Mouse (Mus musculus) CD4-positive, CD25-positive, alpha-beta regulatory T cell (primary cell): ENCODE results near the gene Fermt3. TPM values are rescaled to one million over a fixed set of nuclear protein-coding genes. Genes with fewer than 3 reads are reported as not detected.

ENCODE experiments used
- polyA plus RNA-seq: library from polyadenylated mRNA; unstranded; fragments of 100-300 nt; shearing (Covaris generic); gene quantifications from one replicate; pipeline ENCODE4 v1.2.1, GENCODE M21; 2017

Fermt3 gene
- polyA plus RNA-seq = 376 TPM

DNA sequence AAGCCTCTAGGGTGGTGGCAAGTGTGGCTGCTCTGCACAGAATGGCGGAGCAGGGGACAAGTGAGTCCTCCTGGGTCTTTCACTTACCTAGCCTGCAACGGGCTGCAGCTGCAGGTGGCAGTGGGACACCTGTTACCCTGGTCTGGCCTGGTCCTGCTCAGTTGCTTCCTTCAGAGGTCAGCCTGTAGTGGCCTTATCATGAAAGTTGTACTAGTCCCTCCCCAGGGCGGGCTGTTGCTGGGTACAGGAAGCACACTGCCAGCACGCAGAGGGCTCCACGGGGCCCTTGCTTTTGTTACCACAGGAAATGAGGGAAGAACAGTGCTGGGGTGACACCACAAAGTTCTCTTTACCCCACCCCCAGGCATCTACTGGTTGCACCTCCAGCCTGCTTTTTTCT is at the start of gene Fermt3:
Fermt3 (minus strand) TSS at position 279 of the 400 bp plus-strand sequence.

GRCm38 (mm10) chr19:7056248-7057087 is 37.2 kb upstream of the Fermt3 start, which contains the start of gene Macrod1:
Gene Macrod1, plus strand, starts transcription at chr19:7056810.

DNA sequence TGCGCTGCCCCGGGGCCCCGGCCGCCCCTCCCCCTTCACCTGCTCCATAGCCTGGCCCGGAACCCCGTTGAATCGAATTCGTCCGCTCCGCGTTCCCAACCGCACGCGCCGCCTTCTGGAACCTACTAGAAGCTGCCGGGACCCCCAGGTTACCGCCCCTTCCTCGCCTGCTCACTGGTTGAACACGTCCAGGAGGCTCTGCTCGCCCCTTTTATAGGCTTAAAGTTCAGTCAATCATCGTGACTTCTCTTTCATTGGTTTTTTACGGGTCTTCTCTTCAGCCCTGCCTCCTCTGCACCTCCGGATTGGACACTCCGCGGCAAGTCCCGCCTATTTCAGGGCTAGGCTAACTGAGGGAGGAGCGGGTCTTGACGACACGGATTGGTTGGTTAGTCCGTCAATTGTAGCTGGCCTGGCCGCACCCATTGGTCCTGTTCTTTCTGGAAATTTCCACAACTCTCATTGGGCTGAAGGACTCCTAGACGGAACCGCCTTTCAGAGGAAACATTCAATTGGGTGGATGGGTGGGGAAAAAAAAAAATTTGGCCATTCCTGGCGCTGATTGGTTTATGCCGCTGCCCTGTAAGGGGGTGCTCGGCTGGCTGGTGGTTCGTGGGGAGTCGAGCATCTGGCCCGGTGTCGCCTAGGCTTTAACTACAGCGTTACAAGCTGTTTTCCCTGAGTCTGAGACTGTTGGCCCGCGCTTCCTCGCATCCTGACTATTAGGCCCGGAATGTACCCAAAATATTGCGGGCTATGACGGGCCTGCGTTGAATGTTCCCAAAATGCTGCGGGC is 20.8 kb upstream of the Fermt3 start, which contains the start of gene Stip1:
Stip1 (minus strand) TSS at position 127 of the 796 bp plus-strand sequence.

GRCm38 (mm10) chr19:6996006-6996405 is 23.3 kb downstream of the Fermt3 start, which contains the start of the genes Nudt22 and Trpt1:
Gene Nudt22, minus strand, starts transcription at chr19:6996117.
Gene Trpt1, plus strand, starts transcription at chr19:6996131.

GRCm38 (mm10) chr19:6992011-6992858 is 27.0 kb downstream of the Fermt3 start, which contains the start of gene Dnajc4:
Gene Dnajc4, minus strand, starts transcription at chr19:6992572.

DNA sequence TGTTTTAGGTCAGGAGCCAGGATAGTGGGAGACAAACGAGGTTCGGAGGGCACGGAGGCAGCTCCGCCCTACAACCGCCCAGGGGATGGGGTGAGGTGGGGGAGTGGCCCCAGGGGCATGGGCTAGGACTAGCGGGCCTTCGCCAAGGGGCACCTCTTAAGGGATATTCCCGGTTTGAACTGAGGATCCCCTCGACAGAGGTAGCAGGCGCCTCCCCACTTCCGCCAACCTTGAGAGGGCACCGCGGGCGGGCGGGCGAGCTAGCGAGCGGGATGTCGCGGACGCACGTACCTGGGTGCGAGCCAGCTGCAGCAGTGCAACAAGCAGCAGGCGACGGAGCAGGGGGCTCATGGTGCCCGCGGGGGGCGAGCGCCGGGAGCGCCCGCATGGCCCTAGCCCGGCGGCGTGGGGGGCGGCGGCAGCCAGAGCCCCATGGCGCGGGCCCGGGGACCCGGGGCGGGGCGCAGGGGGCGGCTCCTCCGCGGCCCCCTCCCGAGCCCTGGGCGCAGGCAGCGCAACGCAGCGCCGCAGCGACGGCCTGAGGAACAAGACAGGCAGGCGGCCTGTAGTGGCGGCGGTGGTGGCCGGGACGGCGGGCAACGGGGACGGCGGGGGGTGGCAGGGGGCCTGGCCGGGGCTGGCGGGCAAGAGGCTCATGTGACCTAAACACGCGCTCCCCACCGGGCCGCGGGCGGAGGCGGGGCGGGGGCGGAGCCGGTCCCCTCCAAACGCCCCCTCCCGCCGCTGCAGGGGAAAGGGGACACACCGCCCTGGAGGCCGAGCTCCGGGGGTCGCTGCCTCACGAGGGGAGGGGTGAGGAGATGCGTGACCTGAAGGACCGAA is 32.0 kb downstream of the Fermt3 start, which contains the start of gene Vegfb:
Vegfb (minus strand) TSS at position 591 of the 843 bp plus-strand sequence.

GRCm38 (mm10) chr19:6980381-6981093 is 38.7 kb downstream of the Fermt3 start, which contains the start of gene Fkbp2:
Gene Fkbp2, minus strand, starts transcription at chr19:6980501.

DNA sequence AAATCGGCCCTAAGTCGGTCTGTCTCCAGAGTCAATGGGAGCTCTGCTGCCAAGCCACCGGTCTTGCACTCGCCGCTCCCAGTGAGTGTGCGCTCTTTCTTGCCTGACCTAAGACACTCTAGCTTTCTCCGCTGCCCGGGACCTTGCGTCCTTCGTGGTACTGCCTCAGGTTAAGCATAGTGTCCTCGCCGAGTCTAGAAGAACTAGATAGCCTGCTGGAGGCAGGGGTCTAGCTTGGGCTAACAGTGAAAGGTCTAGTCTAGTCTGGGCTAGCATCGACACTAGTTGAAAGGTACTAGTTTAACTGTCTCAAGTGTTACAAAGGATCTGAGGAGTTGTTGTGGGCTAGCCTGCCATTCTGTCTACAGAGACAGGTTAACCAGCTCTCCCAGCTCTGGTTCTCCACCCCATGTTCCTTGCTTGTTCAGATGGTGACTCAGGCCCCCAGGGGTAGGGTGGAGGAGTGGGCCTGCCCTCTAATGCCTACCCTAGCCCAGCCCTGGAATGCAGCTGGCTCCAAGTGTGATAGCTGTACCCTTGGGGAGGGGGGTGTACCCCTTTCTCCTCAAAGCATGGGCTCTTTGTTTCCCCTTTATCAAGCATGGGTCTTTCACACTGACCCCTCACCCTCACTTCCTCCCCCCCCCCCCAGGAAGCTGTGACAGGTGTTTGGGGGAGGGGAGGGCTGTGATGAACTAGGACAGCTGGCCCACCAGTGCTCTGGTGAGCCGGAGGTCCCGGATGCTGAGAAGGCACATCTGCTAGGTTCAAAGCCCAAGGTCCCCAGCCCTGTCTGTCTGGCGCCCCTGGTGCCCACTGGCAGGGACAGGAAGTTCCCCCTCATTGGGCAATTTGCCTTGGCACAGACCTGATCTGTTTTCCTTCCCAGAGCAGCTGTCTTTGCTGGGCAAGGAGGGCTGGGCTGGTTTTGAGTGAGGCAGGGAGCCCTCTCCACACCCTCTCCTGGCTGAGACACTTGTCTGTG is 43.4 kb downstream of the Fermt3 start, which contains the start of gene Plcb3:
Plcb3 (minus strand) TSS at position 934 of the 985 bp plus-strand sequence.

DNA sequence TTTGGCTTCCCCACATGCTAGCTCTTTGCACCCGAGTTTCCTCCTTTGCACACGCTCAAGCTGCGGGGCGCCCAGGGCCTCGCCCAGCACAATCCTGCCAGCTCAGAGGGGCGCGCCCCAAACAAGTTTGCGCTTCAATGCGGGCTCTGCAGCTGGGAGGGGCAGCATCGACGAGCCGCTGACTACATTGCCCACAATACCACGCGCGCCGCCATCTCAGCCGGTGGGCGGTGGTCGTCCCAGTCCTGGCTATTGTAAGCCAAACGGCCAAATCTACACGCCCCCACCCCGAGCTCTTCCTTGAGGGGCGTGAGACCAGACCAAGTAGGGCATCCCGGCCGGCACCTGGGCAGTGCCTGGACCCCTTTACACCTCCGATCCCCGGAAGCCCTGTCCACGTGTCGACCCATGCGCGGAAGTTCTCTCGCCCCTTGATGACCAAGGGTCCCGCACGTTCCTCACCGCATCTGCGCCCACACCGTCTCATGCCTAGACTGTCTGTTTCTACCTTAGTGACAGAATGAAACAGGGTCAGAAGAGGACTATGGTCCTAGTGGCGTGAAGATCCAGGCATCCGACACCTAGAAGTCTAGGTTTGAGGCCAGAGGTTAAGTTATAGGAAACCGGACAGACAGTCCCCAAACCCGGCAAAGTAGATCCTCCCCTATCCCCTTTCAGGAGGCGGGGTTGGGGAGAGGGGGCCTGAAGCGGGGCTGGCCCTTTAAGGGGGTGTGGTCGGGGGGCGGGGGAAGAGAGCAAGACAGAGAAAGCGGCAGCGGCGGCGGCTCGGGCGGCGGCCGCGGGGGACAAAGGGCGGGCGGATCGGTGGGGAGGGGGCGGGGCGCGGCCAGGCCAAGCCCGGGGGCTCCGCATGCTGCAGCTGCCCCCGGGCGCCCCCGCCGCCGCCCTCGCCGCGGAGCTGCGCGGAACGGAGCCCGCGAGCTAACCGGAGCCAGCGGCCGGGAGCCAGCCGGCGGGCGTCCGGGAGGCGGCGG is 44.8 kb downstream of the Fermt3 start, which contains the start of gene Ppp1r14b:
Ppp1r14b (plus strand) TSS at position 758 of the 995 bp plus-strand sequence.

Other genes starting within 250 kb of the Fermt3 start
- gene Rps6ka4, start 178.8 kb downstream of the Fermt3 start, polyA plus RNA-seq = 45.6 TPM
- 46.8 TPM for gene Ccdc88b, start 161.3 kb downstream of the Fermt3 start, polyA plus RNA-seq
- 169 TPM for gene Trmt112, start 109.8 kb downstream of the Fermt3 start, polyA plus RNA-seq
- 240 TPM for gene Prdx5, start 109.4 kb downstream of the Fermt3 start, polyA plus RNA-seq
- 24.5 TPM for gene Esrra, start 97.7 kb downstream of the Fermt3 start, polyA plus RNA-seq
- gene Catsperz, start 94.1 kb downstream of the Fermt3 start, polyA plus RNA-seq = not detected
- gene Kcnk4, start 85.0 kb downstream of the Fermt3 start, polyA plus RNA-seq = 0.26 TPM
- 31.7 TPM for gene Bad, start 77.6 kb downstream of the Fermt3 start, polyA plus RNA-seq
- 15.2 TPM for gene Gpr137, start 77.0 kb downstream of the Fermt3 start, polyA plus RNA-seq
- gene Ppp1r14b, start 44.5 kb downstream of the Fermt3 start, polyA plus RNA-seq = 185 TPM
- 30.8 TPM for gene Plcb3, start 43.0 kb downstream of the Fermt3 start, polyA plus RNA-seq
- 40.8 TPM for gene Fkbp2, start 39.0 kb downstream of the Fermt3 start, polyA plus RNA-seq
- gene Vegfb, start 31.8 kb downstream of the Fermt3 start, polyA plus RNA-seq = 9.3 TPM
- 57.7 TPM for gene Dnajc4, start 26.9 kb downstream of the Fermt3 start, polyA plus RNA-seq
- 25.7 TPM for gene Nudt22, start 23.4 kb downstream of the Fermt3 start, polyA plus RNA-seq
- 5.3 TPM for gene Trpt1, start 23.3 kb downstream of the Fermt3 start, polyA plus RNA-seq
- 163 TPM for gene Stip1, start 20.5 kb upstream of the Fermt3 start, polyA plus RNA-seq
- gene Macrod1, start 37.3 kb upstream of the Fermt3 start, polyA plus RNA-seq = 26.0 TPM
- 0.04 TPM for gene Flrt1, start 86.3 kb upstream of the Fermt3 start, polyA plus RNA-seq
- gene Otub1, start 186.8 kb upstream of the Fermt3 start, polyA plus RNA-seq = 70.4 TPM
- 389 TPM for gene Cox8a, start 198.1 kb upstream of the Fermt3 start, polyA plus RNA-seq
- 51.0 TPM for gene Naa40, start 221.7 kb upstream of the Fermt3 start, polyA plus RNA-seq
- gene Rcor2, start 247.9 kb upstream of the Fermt3 start, polyA plus RNA-seq = 1.2 TPM